Mouse (Mus musculus) limb, embryonic 14.5 days (tissue): Measurements from ENCODE around the gene Cct3. TPM values are rescaled to one million over a fixed set of nuclear protein-coding genes. Genes with fewer than 3 reads are reported as not detected.

ENCODE experiments used
- ATAC-seq: fragments of 200-750 bp; cut with Nextera tagmentation; 2 replicates; pipeline ENCODE4 v1.8.0; 2017; ENCODE audit warnings: low read depth, moderate number of reproducible peaks, moderate TSS enrichment; ENCODE audit not compliant: low FRiP score
- DNase-seq: peaks from one replicate; pipeline ENCODE4 v3.0.0-alpha.2; 2015; ENCODE audit warnings: low spot score
- H3K27ac ChIP-seq: fragments of 300-500 bp; sonication (generic); replicated peaks from 2 replicates; pipeline ENCODE4 v1.5.1; 2014; ENCODE audit warnings: low read depth, mild to moderate bottlenecking, low read length, moderate library complexity, mixed read lengths
- H3K27me3 ChIP-seq: fragments of 300-500 bp; sonication (generic); 2 replicates; pipeline ENCODE4 v1.6.1; 2014; ENCODE audit warnings: low read length, mixed read lengths; ENCODE audit not compliant: control insufficient read depth, insufficient read depth
- H3K36me3 ChIP-seq: fragments of 300-500 bp; sonication (generic); 2 replicates; pipeline ENCODE4 v1.6.1; 2014; ENCODE audit warnings: mild to moderate bottlenecking, low read length, moderate library complexity, mixed read lengths; ENCODE audit not compliant: control insufficient read depth, insufficient read depth
- H3K4me1 ChIP-seq: fragments of 300-500 bp; sonication (generic); 2 replicates; pipeline ENCODE4 v1.6.1; 2014; ENCODE audit warnings: antibody characterized with exemption, low read length, mixed read lengths; ENCODE audit not compliant: control insufficient read depth, insufficient read depth
- H3K4me2 ChIP-seq: fragments of 300-500 bp; sonication (generic); replicated peaks from 2 replicates; pipeline ENCODE4 v1.6.1; 2014; ENCODE audit warnings: low read depth, mild to moderate bottlenecking, low read length, moderate library complexity; ENCODE audit not compliant: severe bottlenecking
- H3K4me3 ChIP-seq: fragments of 300-500 bp; sonication (generic); replicated peaks from 2 replicates; pipeline ENCODE4 v1.5.1; 2014; ENCODE audit warnings: low read length
- H3K9ac ChIP-seq: fragments of 300-500 bp; sonication (generic); 2 replicates; pipeline ENCODE4 v1.6.1; 2014; ENCODE audit warnings: mild to moderate bottlenecking, low read depth, low read length, moderate library complexity; ENCODE audit not compliant: severe bottlenecking
- H3K9me3 ChIP-seq: fragments of 300-500 bp; sonication (generic); 2 replicates; pipeline ENCODE4 v1.6.1; 2016; ENCODE audit warnings: low read length; ENCODE audit not compliant: control insufficient read depth
- POLR2A ChIP-seq: fragments of 200-500 bp; IDR thresholded peaks from 2 replicates; pipeline ENCODE4 v1.8.0; 2012; ENCODE audit warnings: inconsistent platforms, mild to moderate bottlenecking, moderate library complexity, borderline replicate concordance; ENCODE audit not compliant: insufficient read depth, insufficient read length; ENCODE audit errors: extremely low read depth
- WGBS: fragments of 180-500 bp; shearing (Covaris S2); extraction: QIAGEN DNeasy Blood & Tissue Kit; methylation state at CpG from one replicate; pipeline ENCODE4 v1.1.7; 2014; 5-methylcytosine and 5-hydroxymethylcytosine counted together
- polyA plus RNA-seq, 2 experiments: library from polyadenylated mRNA; depleted of rRNA in 1 of 2; stranded (reverse) in 1 of 2; unstranded in 1 of 2; fragments of >200 nt; fragmentation: Nextera tagmentation in 1 of 2; extraction: Ambion mirVana in 1 of 2; gene quantifications; 2 replicates each; pipeline versions ENCODE4 v1.2.1 to v1.2.3; 2012 to 2014

The Cct3 gene
- polyA plus RNA-seq, 2 experiments, result 326 to 516 TPM

- Histone ChIP-seq H3K9me3 (no peaks in the 10 kb centered on the region), H3K36me3 (peaks cover 10% of the 10 kb centered on the region; the same call in 1 of the 2 replicates), H3K4me1 (peaks cover 12% of the 10 kb centered on the region), H3K4me3 (0 out of 2 replicates have a peak overlapping the region, but pooled peaks have one; percentile 0), H3K27ac (no peak overlapping the region), H3K9ac (no peak overlapping the region), H3K4me2 (peak overlapping the region; percentile 64; the same call in 1 of the 2 replicates), H3K27me3 (no peaks in the 10 kb centered on the region)
- no peak for TF ChIP-seq POLR2A
- no peak for ATAC-seq
- 47% methylated on average over 12 of the region's 12 CpGs for WGBS
- DNase-seq, result no peak
These were observed 37.2 kb downstream of the Cct3 start for GRCm38 (mm10) chr3:88334029-88334658.

DNA sequence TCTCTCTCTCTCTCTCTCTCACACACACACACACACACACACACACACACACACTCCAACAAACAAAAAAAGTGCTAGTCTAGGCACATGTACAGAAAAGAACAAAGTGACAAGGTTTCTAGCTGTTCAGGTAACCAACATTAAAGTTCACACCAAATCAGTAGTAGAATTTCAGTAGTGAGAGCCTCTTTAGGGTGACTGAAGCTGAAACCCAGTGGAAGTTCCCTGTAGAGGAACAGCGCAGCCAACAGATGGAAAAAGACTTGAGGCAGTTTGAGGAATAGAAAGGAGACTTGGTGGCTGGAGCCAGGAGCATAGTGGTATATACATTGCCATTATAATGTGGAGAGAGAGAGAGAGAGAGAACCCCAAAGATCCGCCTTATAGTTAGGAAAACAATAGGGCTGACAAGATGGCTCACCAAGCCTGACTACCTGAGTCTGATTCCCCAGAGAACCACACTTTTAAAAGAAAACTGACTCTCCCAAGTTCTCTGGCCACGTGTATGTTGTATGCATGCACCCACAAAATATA, 38.1 kb downstream of the Cct3 start:
- peaks cover 3% of the 10 kb centered on the region; the same call in 1 of the 2 replicates for H3K36me3 ChIP-seq
- peak overlapping the region; percentile 64 for H3K4me2 ChIP-seq
- H3K27ac ChIP-seq, result no peak overlapping the region; the same call in 1 of the 2 replicates
- DNase-seq (no peak), ATAC-seq (no peak)
- peak overlapping the region; percentile 80 for H3K4me3 ChIP-seq
- no peaks in the 10 kb centered on the region for H3K9me3 ChIP-seq
- 30% methylated on average over 3 of the region's 3 CpGs for WGBS
- H3K27me3 ChIP-seq, result no peaks in the 10 kb centered on the region
- H3K4me1 ChIP-seq, result peaks cover 12% of the 10 kb centered on the region
- H3K9ac ChIP-seq, result peak overlapping the region; percentile 90
- no peak for TF ChIP-seq POLR2A

DNA sequence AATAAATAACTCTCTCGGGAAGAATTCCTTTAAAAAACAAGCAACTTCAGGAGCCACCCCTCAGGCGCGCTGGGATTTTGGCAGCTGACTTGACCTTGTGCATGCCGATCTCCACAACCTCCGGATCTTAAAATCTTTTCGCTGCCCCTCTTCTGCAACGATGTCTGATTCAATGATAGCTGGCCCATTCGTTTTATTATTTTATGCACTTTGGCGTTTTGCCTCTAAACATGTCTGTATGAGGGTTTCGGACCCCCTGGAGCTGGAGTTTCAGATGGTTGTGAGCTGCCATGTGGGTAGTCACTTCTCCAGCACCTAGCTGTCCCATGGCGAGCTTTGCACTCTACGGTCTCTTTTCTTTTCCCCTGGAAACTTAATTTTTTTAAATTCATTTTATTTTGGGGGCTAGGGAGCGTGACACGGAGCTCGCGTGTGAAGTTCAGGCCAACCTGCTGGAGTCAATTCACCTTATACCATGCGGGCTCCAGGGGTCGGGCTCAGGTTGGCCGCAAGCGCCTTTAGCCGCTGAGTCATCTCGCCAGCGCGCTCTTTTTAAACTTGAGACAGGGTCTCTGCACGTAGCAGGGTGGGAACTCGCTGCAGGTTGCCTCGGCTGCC, 38.6 kb downstream of the Cct3 start:
- TF ChIP-seq POLR2A, result no peak
- Histone ChIP-seq H3K27me3 (no peaks in the 10 kb centered on the region), H3K9ac (peak overlapping the region; percentile 90), H3K27ac (peak overlapping the region; percentile 92), H3K36me3 (peaks cover under 1% of the 10 kb centered on the region; the same call in 1 of the 2 replicates), H3K4me2 (peak overlapping the region; percentile 64), H3K4me3 (peak overlapping the region; percentile 80), H3K4me1 (peaks cover 12% of the 10 kb centered on the region), H3K9me3 (no peaks in the 10 kb centered on the region)
- peak; percentile 62 for ATAC-seq
- WGBS, result under 1% methylated on average over 27 of the region's 27 CpGs
- no peak for DNase-seq

DNA sequence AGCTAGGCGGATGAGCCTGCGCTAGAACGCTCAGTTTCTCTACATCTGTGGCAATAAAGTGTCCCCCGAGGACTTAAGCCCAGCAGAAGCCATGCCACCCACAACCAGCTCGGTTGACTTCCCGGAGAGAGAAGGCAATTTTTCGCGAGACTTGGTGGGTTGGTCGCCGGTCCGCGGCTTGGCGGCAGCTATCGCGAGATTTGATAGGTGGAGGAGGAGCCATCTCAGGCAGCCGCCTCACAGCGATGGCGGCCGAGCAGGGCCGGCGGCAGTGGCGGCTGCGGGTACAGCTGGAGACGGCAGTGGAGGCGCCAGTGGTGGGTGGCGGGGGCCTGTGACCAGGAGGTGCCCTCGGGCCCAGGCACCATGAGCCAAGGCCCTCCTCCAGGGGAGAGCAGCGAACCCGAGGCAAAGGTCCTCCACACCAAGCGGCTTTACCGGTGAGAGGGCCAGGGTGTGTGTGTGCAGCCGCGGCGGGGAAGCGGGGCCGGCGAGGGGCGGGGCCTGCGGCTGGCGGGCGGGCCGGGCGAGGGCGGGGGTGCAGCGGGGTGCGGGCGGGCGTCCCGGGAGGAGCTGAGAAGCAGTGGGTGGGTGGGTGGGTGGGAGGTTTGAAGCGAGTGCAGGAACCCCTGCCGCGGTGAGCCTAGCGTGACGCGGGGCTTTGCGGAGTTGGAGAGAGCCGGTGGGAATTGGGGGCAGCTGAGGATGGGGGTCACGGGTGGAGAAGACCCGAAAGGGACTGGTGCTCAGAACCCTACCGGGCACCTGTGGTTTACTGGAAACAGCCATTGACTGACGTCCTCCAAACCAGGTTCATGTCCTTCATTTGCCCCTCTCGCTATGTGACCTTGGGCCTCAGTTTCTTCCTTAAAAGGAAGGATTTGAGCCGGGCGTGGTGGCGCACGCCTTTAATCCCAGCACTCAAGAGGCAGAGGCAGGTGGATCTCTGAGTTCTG, 39.4 kb downstream of the Cct3 start, which contains the start of the genes Tmem79 and Smg5:
TSS of gene Tmem79 (minus strand) at position 91 of the 956 bp plus-strand sequence.
TSS of gene Smg5 (plus strand) at position 203 of the 956 bp plus-strand sequence.
- peak; percentile 95 for TF ChIP-seq POLR2A
- H3K9ac ChIP-seq, result peak within 1 kb of the TSS; percentile 90
- DNase-seq (peak; percentile 96), ATAC-seq (peak; percentile 96)
- H3K36me3 ChIP-seq, result 0 out of 2 replicates have a peak, but pooled peaks cover 3% of the 10 kb centered on the region
- H3K27ac ChIP-seq, result peak within 1 kb of the TSS; percentile 92
- no peaks in the 10 kb centered on the region for H3K9me3 ChIP-seq
- WGBS, result 1% methylated on average over 30 of the region's 66 CpGs
- peak within 1 kb of the TSS; percentile 64 for H3K4me2 ChIP-seq
- H3K27me3 ChIP-seq, result no peaks in the 10 kb centered on the region
- peaks cover 12% of the 10 kb centered on the region for H3K4me1 ChIP-seq
- peak within 1 kb of the TSS; percentile 80 for H3K4me3 ChIP-seq
